In the genomic region with DNA sequence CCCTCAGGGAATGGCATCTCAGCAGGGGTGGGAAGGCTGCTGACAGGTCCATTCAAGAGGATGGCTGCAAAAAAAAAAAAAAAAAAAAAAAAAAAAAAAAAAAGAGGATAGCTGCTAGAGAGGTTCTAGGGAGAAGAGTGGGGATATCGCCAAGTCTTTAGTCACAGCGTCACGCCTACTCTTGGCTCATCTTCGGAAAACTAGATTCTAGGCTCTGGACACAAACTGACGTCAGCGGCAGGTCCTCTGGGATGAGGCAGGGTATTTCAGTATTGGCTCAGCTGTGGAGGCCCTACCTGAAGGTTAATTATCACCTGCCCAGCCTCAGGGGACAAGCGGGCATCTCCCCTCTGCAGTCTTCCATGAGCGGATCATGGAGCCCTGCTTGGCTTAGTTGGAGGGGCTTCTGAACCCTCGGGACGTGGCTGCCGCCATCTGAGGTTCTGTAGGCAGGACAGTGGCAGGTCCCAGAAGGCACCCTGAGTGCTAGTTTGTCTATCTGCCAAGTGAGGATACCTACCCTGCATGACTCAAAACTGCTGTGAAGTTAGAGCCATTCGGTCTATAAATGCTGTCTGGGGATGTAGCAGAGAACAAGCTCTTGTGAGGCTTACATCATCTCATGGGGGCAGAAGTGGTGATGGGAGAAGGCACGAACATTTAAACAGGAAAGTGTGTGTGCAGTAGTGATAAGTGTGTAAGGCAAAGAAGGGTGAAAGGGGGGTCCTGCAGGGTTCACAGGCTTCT, we compare ENCODE assay signal across 9 mouse cellular contexts. TPM values are rescaled to one million over a fixed set of nuclear protein-coding genes. Genes with fewer than 3 reads are reported as not detected.
DNase-seq lines count a peak whose midpoint lies in the region; ATAC-seq and TF ChIP-seq lines count a peak whose summit lies in the region.
"Had no signal": no experiment of that assay in that cellular context is flagged by ENCODE, and none has a peak within 500 bp of the region (broad histone marks: within the 10 kb centered on the region; RNA-seq: fewer than 3 reads in every experiment).

No protein-coding gene starts in this region.

- TF ChIP-seq CTCF in lung, postnatal 0 days (IDR thresholded peaks at IDR 0.05): no peak

- intact Hi-C loops in gastrocnemius, postnatal 14 days (cut with DNase I; ENCODE audit: low total_unique reads): loop anchor here (10.0 kb wide), 1 partner anchor 277 kb away; no protein-coding TSS in a partner anchor
- intact Hi-C loops in left cerebral cortex, postnatal 4 days (cut with DNase I): no loop called here

- H3K27ac ChIP-seq in lung, postnatal 0 days (ENCODE audit: low read length): no peak overlapping the region
- H3K27ac ChIP-seq in neural tube, embryonic 15.5 days (replicated peaks): no peak overlapping the region
- no peak overlapping the region for H3K27ac ChIP-seq in midbrain, embryonic 10.5 days (replicated peaks)
- H3K27ac ChIP-seq: liver, embryonic 12.5 days had no signal

- no peak overlapping the region for H3K4me3 ChIP-seq in lung, postnatal 0 days (ENCODE audit: low read depth, low read length)
- H3K4me3 ChIP-seq in neural tube, embryonic 15.5 days (replicated peaks): no peak overlapping the region
- H3K4me3 ChIP-seq in midbrain, embryonic 10.5 days: no peak overlapping the region
- H3K4me3 ChIP-seq: liver, embryonic 12.5 days had no signal

- peak; percentile 73 for DNase-seq in lung, postnatal 10 days
- no peak for DNase-seq in lung, postnatal 0 days (ENCODE audit: low spot score)
- peak; percentile 42 to 44 for DNase-seq in adrenal gland, postnatal 36 days
- DNase-seq in gastrocnemius, postnatal 14 days: peak; percentile 65
- peak; percentile 35 for DNase-seq in left cerebral cortex, postnatal 4 days
- DNase-seq in midbrain, embryonic 10.5 days (ENCODE audit: low spot score): no peak
- DNase-seq: thymus, adult 2 months had no signal

- H3K4me1 ChIP-seq in lung, postnatal 0 days (ENCODE audit: insufficient read depth, low read depth, low read length): no peaks in the 10 kb centered on the region
- H3K4me1 ChIP-seq in neural tube, embryonic 15.5 days: no peaks in the 10 kb centered on the region
- peaks cover 5% of the 10 kb centered on the region; the same call in 1 of the 2 replicates for H3K4me1 ChIP-seq in midbrain, embryonic 10.5 days
- H3K4me1 ChIP-seq: liver, embryonic 12.5 days had no signal

- H3K9me3 ChIP-seq in lung, postnatal 0 days (ENCODE audit: low read length): no peaks in the 10 kb centered on the region
- no peaks in the 10 kb centered on the region for H3K9me3 ChIP-seq in neural tube, embryonic 15.5 days (replicated peaks)
- H3K9me3 ChIP-seq in midbrain, embryonic 10.5 days (replicated peaks): no peaks in the 10 kb centered on the region
- H3K9me3 ChIP-seq: liver, embryonic 12.5 days had no signal

- H3K36me3 ChIP-seq in lung, postnatal 0 days (ENCODE audit: insufficient read depth, low read length): peaks cover 5% of the 10 kb centered on the region; the same call in 1 of the 2 replicates
- H3K36me3 ChIP-seq in neural tube, embryonic 15.5 days: peaks cover 56% of the 10 kb centered on the region
- H3K36me3 ChIP-seq in midbrain, embryonic 10.5 days: peaks cover 34% of the 10 kb centered on the region

- no peak overlapping the region for H3K4me2 ChIP-seq in lung, postnatal 0 days (replicated peaks; ENCODE audit: low read depth, low read length)
- no peak overlapping the region for H3K4me2 ChIP-seq in neural tube, embryonic 15.5 days
- H3K4me2 ChIP-seq: liver, embryonic 12.5 days had no signal

- H3K9ac ChIP-seq in lung, postnatal 0 days (replicated peaks; ENCODE audit: low read depth): no peak overlapping the region
- H3K9ac ChIP-seq in neural tube, embryonic 15.5 days (replicated peaks): no peak overlapping the region
- H3K9ac ChIP-seq: liver, embryonic 12.5 days had no signal

- WGBS in lung, postnatal 0 days: 88% methylated on average over 13 of the region's 13 CpGs
- WGBS in neural tube, embryonic 15.5 days: 90% methylated on average over 13 of the region's 13 CpGs
- 93% methylated on average over 13 of the region's 13 CpGs for WGBS in midbrain, embryonic 10.5 days

- TF ChIP-seq EP300 in lung, postnatal 0 days (IDR thresholded peaks at IDR 0.05): no peak

- no peaks in the 10 kb centered on the region for H3K27me3 ChIP-seq in lung, postnatal 0 days (replicated peaks; ENCODE audit: insufficient read depth, low read length)
- H3K27me3 ChIP-seq in neural tube, embryonic 15.5 days (replicated peaks): no peaks in the 10 kb centered on the region
- H3K27me3 ChIP-seq in midbrain, embryonic 10.5 days (ENCODE audit: low read depth, poor library complexity, severe bottlenecking): no peaks in the 10 kb centered on the region
- H3K27me3 ChIP-seq: liver, embryonic 12.5 days had no signal

- no peak for ATAC-seq in lung, postnatal 0 days
- no peak for ATAC-seq in neural tube, embryonic 15.5 days (ENCODE audit: low FRiP score)
- ATAC-seq: liver, embryonic 12.5 days had no signal

RNA-seq across cellular contexts. Expression of a gene that starts 32.2 kb away (rescaled TPM):
- 4.7 and 6.2 TPM in 2 replicates for polyA plus RNA-seq in lung, postnatal 0 days (2015; fragmentation: Nextera tagmentation; extraction: Ambion mirVana)
- 1 to 10 TPM; 7.3 to 8.3 TPM for total RNA-seq in adrenal gland, postnatal 36 days (2021)
- 1 to 10 TPM; 3.9 to 4.7 TPM for total RNA-seq in gastrocnemius, postnatal 14 days (2021)
- total RNA-seq in left cerebral cortex, postnatal 4 days (2021): 1 to 10 TPM; 8.3 to 8.5 TPM
- polyA plus RNA-seq in neural tube, embryonic 15.5 days (2015; fragmentation: Nextera tagmentation; extraction: Ambion mirVana): 6.2 and 6.7 TPM in 2 replicates
- 5.9 and 6.2 TPM in 2 replicates for polyA plus RNA-seq in midbrain, embryonic 10.5 days (2016; fragmentation: Nextera tagmentation; extraction: Ambion mirVana)

RNA-seq across cellular contexts. Expression of a gene that starts 32.5 kb away (rescaled TPM):
- polyA plus RNA-seq in lung, postnatal 0 days (2015; fragmentation: Nextera tagmentation; extraction: Ambion mirVana): 4.8 and 5.3 TPM in 2 replicates
- 1 to 10 TPM; 8.1 to 8.7 TPM for total RNA-seq in adrenal gland, postnatal 36 days (2021)
- 1 to 10 TPM; 2.0 to 2.1 TPM for total RNA-seq in gastrocnemius, postnatal 14 days (2021)
- total RNA-seq in left cerebral cortex, postnatal 4 days (2021): 1 to 10 TPM; 7.0 to 7.3 TPM
- 8.5 and 9.0 TPM in 2 replicates for polyA plus RNA-seq in neural tube, embryonic 15.5 days (2015; fragmentation: Nextera tagmentation; extraction: Ambion mirVana)
- polyA plus RNA-seq in midbrain, embryonic 10.5 days (2016; fragmentation: Nextera tagmentation; extraction: Ambion mirVana): 21.6 and 23.5 TPM in 2 replicates

Comparison
In these comparisons a context has a peak if more than half of its experiments do, and no peak if none do; other contexts are left out.
1. DNase-seq: peak in lung, postnatal 10 days (single experiment), adrenal gland, postnatal 36 days (2 of 2), gastrocnemius, postnatal 14 days (single experiment) and left cerebral cortex, postnatal 4 days (single experiment); none in lung, postnatal 0 days (single experiment) and midbrain, embryonic 10.5 days (single experiment).